Mouse (Mus musculus): Measurements from ENCODE around the gene Pafah2. TPM values are rescaled to one million over a fixed set of nuclear protein-coding genes. Genes with fewer than 3 reads are reported as not detected.
A peak's percentile ranks its signal among the peaks of the same experiment; 100 is the strongest.

The Pafah2 gene
- total RNA-seq, 2 experiments from 2014 or later = 4.2 to 5.4 TPM

DNA sequence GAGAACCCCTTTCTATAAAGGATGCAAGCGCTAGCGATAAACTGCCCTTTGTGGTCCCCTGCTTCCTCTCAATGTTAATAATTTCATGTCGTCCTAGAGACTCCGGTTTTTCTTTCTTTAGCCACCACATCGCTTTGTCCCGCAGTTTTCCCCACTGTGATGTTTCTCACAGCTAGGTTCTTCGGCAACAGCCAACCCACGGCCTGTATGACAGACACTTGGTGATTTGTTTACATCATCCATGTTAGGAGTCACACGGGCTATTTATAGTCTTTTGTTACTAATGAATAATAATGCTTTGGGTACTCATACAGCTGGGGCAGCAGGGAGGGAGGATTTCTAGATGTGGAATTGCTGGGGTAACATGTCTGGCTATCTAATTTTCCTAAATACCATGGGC, 55.4 kb downstream of the Pafah2 start:
- no peak for ATAC-seq (replicated peaks; ENCODE audit: low FRiP score, poor library complexity, severe bottlenecking)

DNA sequence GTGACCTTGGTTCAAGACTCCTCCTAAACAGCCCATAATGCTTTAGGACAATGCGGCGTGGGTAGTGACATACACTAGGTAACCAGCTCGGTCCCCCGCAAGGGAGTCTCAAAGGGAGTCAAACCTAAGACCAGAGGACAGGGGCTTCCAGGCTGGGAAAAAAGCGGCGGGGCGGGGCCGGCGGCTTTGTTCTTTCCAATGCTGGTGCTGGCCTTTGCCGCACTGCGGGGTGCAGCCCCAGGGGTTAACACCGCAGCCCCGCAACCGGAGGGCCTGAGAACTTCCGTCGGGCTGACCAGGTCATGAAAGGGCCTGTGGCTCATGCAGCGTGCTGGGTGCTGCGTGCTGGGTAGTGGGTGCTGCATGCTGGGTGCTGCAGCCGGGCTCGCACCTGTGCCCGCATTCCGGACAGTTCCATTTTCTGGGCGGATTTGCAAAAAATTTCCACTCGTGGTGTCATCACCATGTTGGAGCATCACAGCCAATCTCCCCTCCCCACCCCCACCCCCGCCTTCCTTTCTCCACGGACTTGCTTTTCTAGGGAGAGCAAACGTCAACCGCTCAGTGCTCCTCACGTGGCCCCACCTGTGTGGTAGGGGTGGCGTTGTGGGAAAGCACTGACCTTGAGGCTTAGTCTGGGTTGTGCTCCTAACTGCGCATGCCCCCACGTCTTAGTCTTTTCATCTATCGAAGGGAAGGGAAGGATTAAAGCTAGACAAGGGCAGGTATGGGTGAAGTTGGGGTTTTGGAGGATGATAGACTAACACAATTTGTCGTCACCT, 57.7 kb downstream of the Pafah2 start:
- ATAC-seq (replicated peaks; ENCODE audit: low FRiP score, poor library complexity, severe bottlenecking) = no peak

DNA sequence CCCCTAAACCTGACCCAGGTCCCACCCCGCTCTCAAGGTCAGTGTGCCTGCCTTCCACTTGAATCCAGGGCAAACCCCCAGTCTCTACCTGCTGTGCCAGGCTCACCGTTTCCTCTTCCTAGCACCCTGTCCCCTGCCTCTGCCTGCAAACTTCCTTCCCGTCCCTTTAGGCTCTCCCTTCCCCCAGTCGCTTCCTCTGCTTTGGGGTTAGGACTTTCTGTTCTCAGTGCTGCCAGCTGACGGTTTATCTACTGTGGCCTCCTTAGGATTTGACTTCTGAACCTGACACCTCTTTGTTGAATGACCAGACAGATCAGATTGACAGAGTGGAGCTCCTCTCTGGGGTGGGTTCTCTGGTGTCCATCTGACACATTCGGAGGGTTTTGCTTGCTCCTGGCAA, 59.2 kb downstream of the Pafah2 start:
- no peak for ATAC-seq (replicated peaks; ENCODE audit: low FRiP score, poor library complexity, severe bottlenecking)

DNA sequence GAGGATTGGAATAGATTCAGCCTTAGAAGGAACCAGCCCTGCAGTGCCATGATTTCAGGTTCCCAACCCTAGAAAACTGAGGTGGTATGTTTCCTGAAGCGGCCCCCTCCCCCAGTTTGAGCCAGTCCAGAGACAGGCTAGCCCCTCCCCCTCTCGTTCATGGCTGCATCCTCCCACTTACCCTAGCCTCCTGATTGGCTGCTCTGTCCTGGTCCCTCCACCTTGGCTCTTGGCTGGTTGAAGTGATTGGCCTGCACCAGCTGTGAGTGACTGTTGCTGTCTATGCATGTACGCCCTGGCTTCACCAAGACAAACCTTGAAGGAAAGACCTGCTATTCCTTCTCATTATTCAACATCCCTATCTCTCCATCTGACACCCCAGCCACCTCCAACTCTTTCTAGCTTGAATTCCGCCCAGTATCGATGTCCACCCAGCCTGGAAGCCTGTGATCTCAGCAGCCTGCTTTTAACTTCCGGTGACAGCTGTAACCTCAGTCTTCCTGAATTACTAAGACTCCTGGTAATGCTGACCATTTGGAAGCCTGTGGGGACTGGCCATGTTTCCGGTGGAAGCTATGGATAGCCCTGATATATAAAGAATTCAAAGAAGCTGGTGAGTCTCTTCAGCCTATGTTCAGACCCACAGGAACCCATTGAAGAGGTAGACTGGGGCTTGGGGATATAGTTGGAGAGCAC, 61.2 kb downstream of the Pafah2 start:
- ATAC-seq (replicated peaks; ENCODE audit: low FRiP score, poor library complexity, severe bottlenecking) = no peak

DNA sequence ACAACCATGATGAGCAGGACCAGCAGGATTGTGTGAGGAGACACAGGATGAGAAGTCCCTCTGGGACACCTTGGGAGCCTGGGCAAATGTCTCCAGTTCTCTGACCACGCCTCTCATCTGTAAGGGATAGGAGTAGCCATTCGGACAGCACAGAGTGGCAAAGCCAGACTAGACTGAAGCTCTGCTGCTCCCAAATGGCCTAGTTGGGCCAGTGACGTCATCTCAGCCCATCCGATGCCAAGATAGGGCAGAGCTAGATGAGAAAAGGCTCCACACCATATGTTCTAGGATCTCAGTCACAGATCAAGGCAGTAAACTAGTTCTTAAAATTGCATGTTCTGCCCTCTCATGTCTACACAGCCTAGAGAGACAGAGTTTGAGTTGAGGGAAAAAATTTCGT, 62.7 kb downstream of the Pafah2 start:
- ATAC-seq (replicated peaks; ENCODE audit: low FRiP score, poor library complexity, severe bottlenecking) = no peak

- no peak for ATAC-seq (replicated peaks; ENCODE audit: low FRiP score, poor library complexity, severe bottlenecking)
These were observed 64.2 kb downstream of the Pafah2 start for GRCm38 (mm10) chr4:134460277-134460676.

GRCm38 (mm10) chr4:134461252-134461651, 65.1 kb downstream of the Pafah2 start:
- no peak for ATAC-seq (replicated peaks; ENCODE audit: low FRiP score, poor library complexity, severe bottlenecking)

- no peak for ATAC-seq (replicated peaks; ENCODE audit: low FRiP score, poor library complexity, severe bottlenecking)
These were observed 69.7 kb downstream of the Pafah2 start for GRCm38 (mm10) chr4:134465789-134466188.

- no peak for ATAC-seq (replicated peaks; ENCODE audit: low FRiP score, poor library complexity, severe bottlenecking)
These were observed 70.5 kb downstream of the Pafah2 start for GRCm38 (mm10) chr4:134466381-134467262.

- ATAC-seq (replicated peaks; ENCODE audit: low FRiP score, poor library complexity, severe bottlenecking) = peak; percentile 46; the same call in 1 of the 2 replicates
These were observed 71.5 kb downstream of the Pafah2 start for GRCm38 (mm10) chr4:134467435-134468214.

GRCm38 (mm10) chr4:134468215-134468575, 72.1 kb downstream of the Pafah2 start, which contains the start of gene Stmn1:
Gene Stmn1, plus strand, starts transcription at chr4:134468320.
- ATAC-seq (replicated peaks; ENCODE audit: low FRiP score, poor library complexity, severe bottlenecking) = peak; percentile 90

DNA sequence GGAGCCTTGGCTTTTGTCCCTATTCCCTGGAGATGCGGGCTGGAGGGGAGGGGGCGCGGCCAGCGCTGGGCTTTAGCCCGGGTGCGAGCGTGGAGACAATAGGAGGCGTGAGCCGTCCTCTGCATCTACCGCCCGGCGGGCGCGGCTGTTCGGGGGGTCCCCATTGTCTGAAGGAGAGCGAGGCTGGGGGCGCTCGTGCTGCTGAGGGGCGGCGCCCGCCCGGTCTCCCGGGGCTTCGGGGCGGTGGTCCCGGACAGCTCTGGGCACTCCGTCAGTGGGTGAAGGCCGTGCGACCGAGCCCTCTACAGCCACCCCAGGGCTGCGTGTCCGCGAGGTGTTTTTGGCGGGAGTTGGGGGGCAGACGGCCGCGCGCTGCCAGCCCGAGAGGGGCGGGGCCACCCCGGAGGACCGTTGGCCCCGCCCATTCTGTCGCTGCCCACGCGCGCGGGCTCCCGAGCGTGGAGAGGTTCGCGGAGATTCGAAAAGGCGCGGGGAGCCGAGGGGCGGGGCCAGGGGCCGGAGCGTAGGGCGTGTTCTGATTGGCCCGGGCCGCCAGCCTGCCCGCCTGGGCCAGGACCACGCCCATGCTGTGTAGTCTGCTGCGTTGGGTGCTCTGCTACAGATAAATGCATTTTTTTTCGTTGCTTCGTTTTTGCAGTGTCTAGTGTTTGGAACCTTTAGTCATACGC, 72.6 kb downstream of the Pafah2 start:
- peak; percentile 89 for ATAC-seq (replicated peaks; ENCODE audit: low FRiP score, poor library complexity, severe bottlenecking)

DNA sequence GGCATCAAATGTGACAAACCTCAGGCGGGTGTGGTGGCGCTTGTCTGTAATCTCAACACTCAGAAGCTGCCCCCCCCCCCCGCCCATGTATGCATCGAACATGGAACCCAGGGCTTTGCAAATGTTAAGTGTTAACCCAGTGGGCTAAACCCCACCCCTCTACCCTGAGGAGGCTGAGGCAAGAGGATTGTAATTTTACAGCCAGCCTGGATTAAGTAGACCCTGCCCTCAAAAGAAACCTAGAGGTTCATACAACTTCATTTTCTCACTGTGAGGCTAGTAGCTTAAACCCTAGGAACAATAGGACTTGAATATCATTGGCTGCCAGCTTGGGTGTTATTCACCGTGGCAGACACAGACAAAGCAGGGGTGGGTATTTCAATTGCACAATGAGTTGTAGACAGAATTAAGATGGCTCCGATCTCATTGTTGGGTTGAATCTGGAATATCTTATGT, 73.2 kb downstream of the Pafah2 start:
- ATAC-seq (replicated peaks; ENCODE audit: low FRiP score, poor library complexity, severe bottlenecking) = peak; percentile 28

DNA sequence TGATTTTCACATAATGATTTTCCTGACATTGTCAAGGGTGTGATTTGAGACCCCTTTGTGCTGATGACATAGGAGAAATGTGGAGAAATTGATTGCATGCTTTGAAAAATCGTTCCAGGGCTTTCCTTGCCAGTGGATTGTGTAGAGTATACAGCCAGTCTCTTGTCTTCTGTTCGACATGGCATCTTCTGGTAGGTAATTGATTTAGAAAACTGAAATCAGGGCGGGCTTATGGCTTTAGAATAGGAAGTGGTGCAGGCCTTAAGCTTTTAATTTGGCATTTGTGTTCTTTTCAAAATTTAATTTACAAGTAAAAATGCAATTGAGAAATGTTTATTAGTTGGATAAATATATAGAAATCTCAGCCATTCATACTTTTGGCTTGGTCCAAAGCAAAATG, 73.9 kb downstream of the Pafah2 start:
- no peak for ATAC-seq (replicated peaks; ENCODE audit: low FRiP score, poor library complexity, severe bottlenecking)

- ATAC-seq (replicated peaks; ENCODE audit: low FRiP score, poor library complexity, severe bottlenecking) = no peak
These were observed 75.3 kb downstream of the Pafah2 start for GRCm38 (mm10) chr4:134471469-134471868.

DNA sequence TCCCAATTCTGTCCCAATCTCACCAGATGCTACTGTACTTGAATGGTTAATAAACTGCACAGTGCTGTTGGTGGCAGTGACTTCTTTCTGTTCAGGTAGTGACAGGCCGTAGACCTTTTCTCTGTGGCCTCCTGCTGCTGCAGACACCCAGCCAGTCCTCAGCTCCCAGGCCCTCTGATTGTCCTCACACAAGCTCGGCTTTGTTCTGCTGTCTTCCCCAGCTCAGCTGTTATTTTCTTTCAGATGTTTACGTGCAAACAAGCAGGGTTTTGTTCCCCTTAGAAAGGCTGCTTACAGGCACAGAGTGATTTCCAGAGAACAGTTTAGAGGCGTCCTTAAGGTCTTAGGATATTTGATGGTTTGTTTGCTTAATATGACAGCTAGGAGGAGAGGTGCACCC, 77.6 kb downstream of the Pafah2 start:
- ATAC-seq (replicated peaks; ENCODE audit: low FRiP score, poor library complexity, severe bottlenecking) = no peak

DNA sequence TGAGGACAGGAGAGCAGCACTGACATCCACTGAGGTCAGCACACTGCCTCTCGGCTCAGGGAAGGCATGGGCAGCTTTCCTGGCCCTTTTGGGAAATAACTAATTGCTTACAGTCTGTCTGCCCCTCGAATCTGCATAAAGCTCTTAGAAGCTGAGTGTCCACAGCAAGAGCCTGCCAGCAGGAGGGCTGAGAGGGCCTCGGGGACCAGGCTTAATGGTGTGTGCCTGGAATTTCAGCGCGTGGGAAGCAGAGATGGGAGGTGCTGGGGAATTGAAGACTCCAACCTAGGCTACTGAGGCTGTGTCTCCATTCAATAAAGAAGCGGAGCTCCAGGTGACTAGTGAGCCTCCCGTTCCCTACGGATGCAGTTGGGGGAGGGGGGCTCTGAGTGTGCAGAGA, 78.1 kb downstream of the Pafah2 start:
- no peak for ATAC-seq (replicated peaks; ENCODE audit: low FRiP score, poor library complexity, severe bottlenecking)

DNA sequence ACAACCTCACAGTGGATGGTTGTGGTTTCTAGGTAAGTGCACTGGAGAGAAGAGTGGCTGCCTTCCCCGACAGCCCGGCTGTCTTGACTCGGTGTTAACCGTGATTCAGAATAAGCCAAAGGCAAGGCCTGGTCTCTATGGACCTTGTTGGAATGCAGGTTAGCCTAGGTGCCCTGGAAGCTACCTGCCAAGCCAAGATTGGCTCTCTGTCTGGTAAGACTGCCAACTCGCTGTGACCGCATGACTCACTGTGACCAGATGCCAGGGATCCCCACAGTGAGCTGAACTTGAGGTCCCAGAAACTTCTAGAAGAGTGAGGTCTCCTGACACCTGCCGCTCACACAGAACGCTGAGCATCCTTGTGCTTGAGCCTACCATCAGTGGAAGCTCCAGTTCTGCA, 80.8 kb downstream of the Pafah2 start:
- ATAC-seq (replicated peaks; ENCODE audit: low FRiP score, poor library complexity, severe bottlenecking) = no peak
